Mouse (Mus musculus) lung, adult 2 months (tissue): ENCODE results near the gene Tmprss12.

Experiments used
- CTCF ChIP-seq: fragments of 200-500 bp; IDR thresholded peaks from 2 replicates; pipeline ENCODE4 v1.5.1; 2011; ENCODE audit warnings: mild to moderate bottlenecking, low read length, control low read depth; ENCODE audit not compliant: insufficient read depth
- POLR2A ChIP-seq: fragments of 200-500 bp; IDR thresholded peaks from 2 replicates; pipeline ENCODE4 v1.6.1; 2011; ENCODE audit warnings: low read depth, mild to moderate bottlenecking, control low read depth, low read length, borderline replicate concordance; ENCODE audit errors: extremely low read depth

DNA sequence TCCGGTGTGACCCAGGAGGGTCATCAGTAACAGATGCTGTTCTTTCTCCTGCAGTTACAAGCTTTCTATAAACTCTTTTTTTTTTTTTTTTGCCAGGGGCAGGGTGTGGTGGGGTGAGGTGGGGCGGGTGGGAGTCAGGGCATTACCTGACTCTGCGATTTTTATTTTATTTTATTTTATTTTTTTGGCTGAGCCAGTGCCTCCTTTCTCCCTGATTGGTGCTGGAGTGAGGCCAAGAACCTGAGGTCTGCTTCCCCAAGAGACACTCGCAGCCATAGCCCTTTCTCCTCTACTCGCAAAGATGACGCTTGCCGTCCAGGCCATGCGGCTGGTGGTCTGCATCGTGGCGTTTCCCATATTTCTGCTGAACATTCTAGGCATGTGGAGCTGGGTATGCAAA, 54.0 kb downstream of the Tmprss12 start, which contains the start of gene Mettl7a3:
- TF ChIP-seq CTCF (no peak), POLR2A (no peak)
